Mouse (Mus musculus): Measurements from ENCODE around the gene Slc17a8. TPM values are rescaled to one million over a fixed set of nuclear protein-coding genes. Genes with fewer than 3 reads are reported as not detected.
"Not testable (repeated sequence)": the region's sequence is repeated elsewhere in the genome, so short reads cannot be mapped to it uniquely, and the experiment has no call there.

Gene Slc17a8
- total RNA-seq, 1 experiment, result not detected

DNA sequence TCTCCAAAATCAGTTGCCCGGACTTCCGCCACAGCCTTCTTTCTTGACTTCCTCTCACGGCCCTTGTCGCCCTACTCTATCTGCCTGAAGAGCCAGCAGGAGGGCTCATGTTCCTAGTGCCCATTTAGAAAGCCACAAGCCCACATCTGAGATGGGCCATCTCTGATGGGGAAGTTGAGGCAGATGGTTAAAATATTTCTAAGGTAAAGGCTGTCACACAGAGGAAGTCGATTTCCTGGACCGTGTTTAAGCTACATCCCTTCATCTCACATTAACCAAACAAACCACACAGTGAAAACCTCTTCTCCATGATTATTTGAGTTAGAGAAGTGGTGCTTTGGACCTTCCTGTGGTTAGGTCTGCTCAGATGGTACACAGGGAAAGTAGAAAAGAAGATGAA lies 58.9 kb downstream of the Slc17a8 start:
- no peak for DNase-seq (ENCODE audit: low read depth, low spot score)
- TF ChIP-seq ZC3H11A (IDR thresholded peaks at IDR 0.05; ENCODE audit: borderline replicate concordance, low read depth, low read length) (no peak), HCFC1 (IDR thresholded peaks at IDR 0.05; ENCODE audit: borderline replicate concordance, insufficient read depth, low read length) (no peak), ZNF384 (IDR thresholded peaks at IDR 0.05; ENCODE audit: low read depth, low read length) (no peak), MAFK (IDR thresholded peaks at IDR 0.05; ENCODE audit: insufficient read depth, low read depth, low read length) (no peak), CHD2 (IDR thresholded peaks at IDR 0.05; ENCODE audit: low read depth, low read length) (no peak)
- in situ Hi-C loops (cut with MboI; ENCODE audit: low sequenced_read_pairs in 2 of 2, unreplicated experiment in 2 of 2), result no loop called here
- H3K9me3 ChIP-seq (ENCODE audit: control insufficient read depth, insufficient read depth, low read depth, low read length), result no peaks in the 10 kb centered on the region
- no peak overlapping the region for H3K9ac ChIP-seq (ENCODE audit: insufficient read depth, low read depth, low read length, poor library complexity, severe bottlenecking)
- no peak overlapping the region for H3K27ac ChIP-seq (ENCODE audit: insufficient read depth, low read depth, low read length, poor library complexity, severe bottlenecking)
- H3K4me3 ChIP-seq (ENCODE audit: insufficient read depth in 1 of 2, low read depth in 1 of 2, low read length in 2 of 2, poor library complexity in 1 of 2, severe bottlenecking in 1 of 2), result no peak overlapping the region
- 0 out of 4 replicates have a peak, but pooled peaks cover 0 to 2% of the 10 kb centered on the region in 2 experiments for H3K4me1 ChIP-seq (ENCODE audit: control insufficient read depth in 2 of 2, insufficient read depth in 2 of 2, low read length in 2 of 2, poor library complexity in 1 of 2)
- no peaks in the 10 kb centered on the region for H3K36me3 ChIP-seq (ENCODE audit: control insufficient read depth, insufficient read depth, low read length, poor library complexity, severe bottlenecking)

DNA sequence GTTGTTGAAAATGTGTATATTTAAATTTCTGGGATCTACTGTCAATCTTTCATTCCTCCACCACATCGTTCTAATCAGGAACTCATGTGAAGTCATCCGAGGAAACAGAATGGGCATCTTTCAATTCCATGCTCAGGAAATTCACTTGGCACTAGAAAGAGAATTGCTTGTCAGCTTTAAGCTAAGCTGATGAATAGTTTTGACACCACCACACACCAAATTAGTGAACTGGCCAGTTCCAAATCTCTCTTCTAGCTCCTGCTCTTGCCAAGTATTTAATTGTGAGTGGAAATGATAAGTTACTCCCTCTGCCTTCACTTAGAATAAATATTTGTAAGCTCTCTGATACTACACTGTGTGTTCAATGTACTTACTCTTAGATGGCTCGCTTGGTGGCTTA lies 61.7 kb downstream of the Slc17a8 start:
- no peak for TF ChIP-seq HCFC1 (IDR thresholded peaks at IDR 0.05; ENCODE audit: borderline replicate concordance, insufficient read depth, low read length)
- no peak for TF ChIP-seq ZC3H11A (IDR thresholded peaks at IDR 0.05; ENCODE audit: borderline replicate concordance, low read depth, low read length)
- no peak for TF ChIP-seq ZNF384 (IDR thresholded peaks at IDR 0.05; ENCODE audit: low read depth, low read length)
- no peak for TF ChIP-seq CHD2 (IDR thresholded peaks at IDR 0.05; ENCODE audit: low read depth, low read length)
- no peak for TF ChIP-seq MAFK (IDR thresholded peaks at IDR 0.05; ENCODE audit: insufficient read depth, low read depth, low read length)
- H3K4me3 ChIP-seq (ENCODE audit: insufficient read depth in 1 of 2, low read depth in 1 of 2, low read length in 2 of 2, poor library complexity in 1 of 2, severe bottlenecking in 1 of 2), result no peak overlapping the region
- no peak overlapping the region for H3K9ac ChIP-seq (ENCODE audit: insufficient read depth, low read depth, low read length, poor library complexity, severe bottlenecking)
- H3K36me3 ChIP-seq (ENCODE audit: control insufficient read depth, insufficient read depth, low read length, poor library complexity, severe bottlenecking), result no peaks in the 10 kb centered on the region
- H3K9me3 ChIP-seq (ENCODE audit: control insufficient read depth, insufficient read depth, low read depth, low read length), result no peaks in the 10 kb centered on the region
- H3K4me1 ChIP-seq (ENCODE audit: control insufficient read depth in 2 of 2, insufficient read depth in 2 of 2, low read length in 2 of 2, poor library complexity in 1 of 2), result 0 out of 4 replicates have a peak, but pooled peaks cover 0 to 2% of the 10 kb centered on the region in 2 experiments
- H3K27ac ChIP-seq (ENCODE audit: insufficient read depth, low read depth, low read length, poor library complexity, severe bottlenecking), result no peak overlapping the region
- DNase-seq (ENCODE audit: low read depth, low spot score), result no peak
- in situ Hi-C loops (cut with MboI; ENCODE audit: low sequenced_read_pairs in 2 of 2, unreplicated experiment in 2 of 2), result no loop called here

DNA sequence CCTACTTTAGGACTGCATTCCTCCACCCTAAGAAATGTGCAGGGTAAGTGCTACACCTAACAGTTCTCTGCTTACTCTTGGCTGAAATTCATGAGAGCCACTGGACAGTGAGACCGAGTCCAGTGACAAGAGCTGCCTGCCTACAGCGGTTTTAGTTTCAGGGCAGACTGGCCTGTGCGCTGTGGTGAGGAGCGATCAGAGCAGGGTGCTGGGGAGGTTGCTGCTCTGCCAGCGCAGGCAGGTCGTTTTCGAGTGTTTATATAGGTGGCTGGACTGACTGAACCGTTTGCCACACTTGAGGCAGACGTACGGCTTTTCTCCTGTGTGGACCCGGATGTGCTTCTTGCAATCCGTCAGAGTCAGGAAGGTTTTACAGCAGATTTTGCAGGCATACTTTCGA lies 66.2 kb downstream of the Slc17a8 start:
- H3K36me3 ChIP-seq (ENCODE audit: control insufficient read depth, insufficient read depth, low read length, poor library complexity, severe bottlenecking); H3K4me1 ChIP-seq (ENCODE audit: control insufficient read depth in 2 of 2, insufficient read depth in 2 of 2, low read length in 2 of 2, poor library complexity in 1 of 2); H3K27ac ChIP-seq (ENCODE audit: insufficient read depth, low read depth, low read length, poor library complexity, severe bottlenecking); in situ Hi-C loops (cut with MboI; ENCODE audit: low sequenced_read_pairs in 2 of 2, unreplicated experiment in 2 of 2); H3K4me3 ChIP-seq (ENCODE audit: insufficient read depth in 1 of 2, low read depth in 1 of 2, low read length in 2 of 2, poor library complexity in 1 of 2, severe bottlenecking in 1 of 2); H3K9me3 ChIP-seq (ENCODE audit: control insufficient read depth, insufficient read depth, low read depth, low read length); H3K9ac ChIP-seq (ENCODE audit: insufficient read depth, low read depth, low read length, poor library complexity, severe bottlenecking); DNase-seq (ENCODE audit: low read depth, low spot score): not testable (repeated sequence)

DNA sequence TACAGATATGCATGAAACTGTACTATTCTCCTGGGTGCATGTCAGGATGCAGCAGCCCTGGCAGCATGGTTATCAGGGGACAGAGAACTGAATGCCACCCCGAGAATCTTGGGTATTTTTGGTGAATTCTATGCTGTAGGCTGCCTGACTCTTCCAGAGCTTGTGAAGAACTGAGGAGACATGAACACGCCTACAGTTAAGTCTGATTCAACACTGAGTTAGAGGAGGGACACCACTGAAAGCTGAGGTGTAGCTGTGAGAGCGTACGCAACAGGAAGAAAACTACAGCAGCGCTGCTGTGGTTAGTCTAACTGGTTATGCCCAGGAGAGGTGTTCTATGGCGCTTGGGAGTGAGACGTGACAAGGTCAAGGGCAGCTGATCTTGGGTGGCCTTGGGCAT lies 67.2 kb downstream of the Slc17a8 start:
- H3K9ac ChIP-seq (ENCODE audit: insufficient read depth, low read depth, low read length, poor library complexity, severe bottlenecking); H3K4me3 ChIP-seq (ENCODE audit: insufficient read depth in 1 of 2, low read depth in 1 of 2, low read length in 2 of 2, poor library complexity in 1 of 2, severe bottlenecking in 1 of 2); H3K4me1 ChIP-seq (ENCODE audit: control insufficient read depth in 2 of 2, insufficient read depth in 2 of 2, low read length in 2 of 2, poor library complexity in 1 of 2); H3K36me3 ChIP-seq (ENCODE audit: control insufficient read depth, insufficient read depth, low read length, poor library complexity, severe bottlenecking); in situ Hi-C loops (cut with MboI; ENCODE audit: low sequenced_read_pairs in 2 of 2, unreplicated experiment in 2 of 2); DNase-seq (ENCODE audit: low read depth, low spot score); H3K9me3 ChIP-seq (ENCODE audit: control insufficient read depth, insufficient read depth, low read depth, low read length); H3K27ac ChIP-seq (ENCODE audit: insufficient read depth, low read depth, low read length, poor library complexity, severe bottlenecking): not testable (repeated sequence)

DNA sequence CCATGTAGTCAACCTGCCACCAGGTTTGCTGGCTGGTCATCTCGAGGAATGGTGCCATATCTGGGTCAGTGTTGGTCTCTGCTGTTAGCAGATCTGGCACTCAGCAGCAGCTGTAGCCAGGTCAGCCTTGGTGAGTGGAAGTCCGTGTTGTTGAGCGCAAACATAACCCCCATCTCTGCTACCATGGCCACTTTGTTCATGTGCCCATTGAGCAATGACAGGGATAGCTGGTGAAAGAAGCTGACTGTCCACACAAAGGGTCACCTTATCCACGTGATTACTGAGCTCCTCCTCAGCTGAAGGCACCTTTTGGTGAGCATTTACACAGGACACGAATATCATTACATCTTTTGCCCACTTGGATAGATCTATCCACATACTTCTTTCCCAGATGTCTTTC lies 68.0 kb downstream of the Slc17a8 start:
- in situ Hi-C loops (cut with MboI; ENCODE audit: low sequenced_read_pairs in 2 of 2, unreplicated experiment in 2 of 2), result no loop called here
- no peak for TF ChIP-seq MAFK (IDR thresholded peaks at IDR 0.05; ENCODE audit: insufficient read depth, low read depth, low read length)
- no peak for TF ChIP-seq ZC3H11A (IDR thresholded peaks at IDR 0.05; ENCODE audit: borderline replicate concordance, low read depth, low read length)
- no peak for TF ChIP-seq CHD2 (IDR thresholded peaks at IDR 0.05; ENCODE audit: low read depth, low read length)
- no peak for TF ChIP-seq HCFC1 (IDR thresholded peaks at IDR 0.05; ENCODE audit: borderline replicate concordance, insufficient read depth, low read length)
- TF ChIP-seq ZNF384 (IDR thresholded peaks at IDR 0.05; ENCODE audit: low read depth, low read length), result no peak
- no peaks in the 10 kb centered on the region for H3K4me1 ChIP-seq (ENCODE audit: control insufficient read depth in 2 of 2, insufficient read depth in 2 of 2, low read length in 2 of 2, poor library complexity in 1 of 2)

More for the DNA sequence above, 68.0 kb downstream of the Slc17a8 start:
- no peak for DNase-seq (ENCODE audit: low read depth, low spot score)
- Histone ChIP-seq H3K27ac (ENCODE audit: insufficient read depth, low read depth, low read length, poor library complexity, severe bottlenecking) (no peak overlapping the region), H3K4me3 (ENCODE audit: insufficient read depth in 1 of 2, low read depth in 1 of 2, low read length in 2 of 2, poor library complexity in 1 of 2, severe bottlenecking in 1 of 2) (no peak overlapping the region), H3K36me3 (ENCODE audit: control insufficient read depth, insufficient read depth, low read length, poor library complexity, severe bottlenecking) (no peaks in the 10 kb centered on the region), H3K9me3 (ENCODE audit: control insufficient read depth, insufficient read depth, low read depth, low read length) (no peaks in the 10 kb centered on the region), H3K9ac (ENCODE audit: insufficient read depth, low read depth, low read length, poor library complexity, severe bottlenecking) (no peak overlapping the region)
